8 mouse cellular contexts compared by ENCODE assay signal in the genomic region with DNA sequence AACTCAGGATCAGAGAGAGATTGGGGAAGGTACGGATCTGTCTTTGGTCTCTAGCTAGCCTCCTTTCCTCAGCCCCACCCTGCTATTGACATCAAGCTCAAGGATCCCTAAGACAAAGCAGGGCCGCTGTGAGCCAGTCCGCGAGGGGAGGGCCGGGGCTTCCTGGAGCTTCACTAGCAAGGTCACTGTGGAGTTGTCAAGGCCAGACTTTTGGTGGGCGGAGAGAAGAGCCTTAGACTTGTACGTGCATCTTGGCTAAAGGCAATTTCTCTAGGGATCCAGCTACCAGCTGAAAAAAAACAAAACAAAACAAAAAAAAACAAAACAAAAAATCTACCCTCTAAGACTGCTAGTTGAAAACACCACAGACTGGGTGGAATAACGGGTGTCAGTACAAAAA. TPM values are rescaled to one million over a fixed set of nuclear protein-coding genes. Genes with fewer than 3 reads are reported as not detected.
DNase-seq lines count a peak whose midpoint lies in the region; ATAC-seq and TF ChIP-seq lines count a peak whose summit lies in the region.

No protein-coding gene starts in this region.

- no peak for TF ChIP-seq CTCF in cerebellum, adult 2 months (IDR thresholded peaks at IDR 0.05; ENCODE audit: borderline replicate concordance, insufficient read depth, low read depth, low read length)

- no peaks in the 10 kb centered on the region for H3K9me3 ChIP-seq in lung, embryonic 15.5 days
- no peaks in the 10 kb centered on the region for H3K9me3 ChIP-seq in forebrain, embryonic 13.5 days (replicated peaks)
- H3K9me3 ChIP-seq in hindbrain, embryonic 16.5 days (ENCODE audit: control insufficient read depth, low read length) = no peaks in the 10 kb centered on the region
- H3K9me3 ChIP-seq in liver, embryonic 15.5 days (replicated peaks) = no peaks in the 10 kb centered on the region

- TF ChIP-seq POLR2A in cerebellum, adult 2 months (IDR thresholded peaks at IDR 0.05; ENCODE audit: borderline replicate concordance, insufficient read depth, low read length) = no peak

- H3K9ac ChIP-seq in lung, embryonic 15.5 days = no peak overlapping the region
- no peak overlapping the region for H3K9ac ChIP-seq in forebrain, embryonic 13.5 days
- no peak overlapping the region for H3K9ac ChIP-seq in hindbrain, embryonic 16.5 days (ENCODE audit: low read depth, low read length)
- no peak overlapping the region for H3K9ac ChIP-seq in liver, embryonic 15.5 days

- no peak for ATAC-seq in lung, embryonic 15.5 days (ENCODE audit: borderline replicate concordance, extremely low read depth, low FRiP score, low TSS enrichment)
- ATAC-seq in forebrain, embryonic 13.5 days = no peak
- ATAC-seq in hindbrain, embryonic 16.5 days = no peak
- no peak for ATAC-seq in liver, embryonic 15.5 days (ENCODE audit: insufficient read depth)

- 11% methylated on average over 8 of the region's 8 CpGs for WGBS in lung, embryonic 15.5 days
- WGBS in forebrain, embryonic 13.5 days = 3% methylated on average over 8 of the region's 8 CpGs
- 3% methylated on average over 8 of the region's 8 CpGs for WGBS in hindbrain, embryonic 16.5 days
- 4% methylated on average over 8 of the region's 8 CpGs for WGBS in liver, embryonic 15.5 days (ENCODE audit: insufficient replicate concordance)
- WGBS in cerebellum, adult 2 months = 12% methylated on average over 8 of the region's 8 CpGs

- H3K36me3 ChIP-seq in lung, embryonic 15.5 days = no peaks in the 10 kb centered on the region
- H3K36me3 ChIP-seq in forebrain, embryonic 13.5 days (ENCODE audit: poor library complexity, severe bottlenecking) = no peaks in the 10 kb centered on the region
- H3K36me3 ChIP-seq in hindbrain, embryonic 16.5 days (ENCODE audit: control insufficient read depth, insufficient read depth, low read length) = no peaks in the 10 kb centered on the region
- no peaks in the 10 kb centered on the region for H3K36me3 ChIP-seq in liver, embryonic 15.5 days (replicated peaks)

- H3K4me1 ChIP-seq in lung, embryonic 15.5 days = peaks cover 29% of the 10 kb centered on the region
- H3K4me1 ChIP-seq in forebrain, embryonic 13.5 days = peaks cover 23% of the 10 kb centered on the region
- peaks cover 14% of the 10 kb centered on the region; the same call in 1 of the 2 replicates for H3K4me1 ChIP-seq in hindbrain, embryonic 16.5 days (ENCODE audit: control insufficient read depth, insufficient read depth, low read depth, low read length)
- peaks cover 26% of the 10 kb centered on the region for H3K4me1 ChIP-seq in liver, embryonic 15.5 days (replicated peaks)
- no peaks in the 10 kb centered on the region for H3K4me1 ChIP-seq in cerebellum, adult 2 months (ENCODE audit: control insufficient read depth, insufficient read depth, low read length)

- H3K27me3 ChIP-seq in lung, embryonic 15.5 days = peaks cover 57% of the 10 kb centered on the region
- peaks cover 76% of the 10 kb centered on the region for H3K27me3 ChIP-seq in forebrain, embryonic 13.5 days
- H3K27me3 ChIP-seq in hindbrain, embryonic 16.5 days (replicated peaks; ENCODE audit: control insufficient read depth, insufficient read depth, low read length) = peaks cover 26% of the 10 kb centered on the region
- peaks cover 77% of the 10 kb centered on the region for H3K27me3 ChIP-seq in liver, embryonic 15.5 days
- H3K27me3 ChIP-seq in cerebellum, adult 2 months (ENCODE audit: control insufficient read depth, insufficient read depth, low read length) = peaks cover 7% of the 10 kb centered on the region; the same call in 1 of the 2 replicates

- peak overlapping the region; percentile 76 for H3K27ac ChIP-seq in lung, embryonic 15.5 days
- H3K27ac ChIP-seq in forebrain, embryonic 13.5 days = no peak overlapping the region
- H3K27ac ChIP-seq in hindbrain, embryonic 16.5 days (ENCODE audit: low read depth, low read length) = no peak overlapping the region
- H3K27ac ChIP-seq in liver, embryonic 15.5 days (replicated peaks) = no peak overlapping the region
- H3K27ac ChIP-seq in cerebellum, adult 2 months (ENCODE audit: insufficient read depth, low read length) = no peak overlapping the region

- H3K4me2 ChIP-seq in lung, embryonic 15.5 days = peak overlapping the region; percentile 72
- peak overlapping the region; percentile 64 for H3K4me2 ChIP-seq in forebrain, embryonic 13.5 days
- H3K4me2 ChIP-seq in hindbrain, embryonic 16.5 days (ENCODE audit: low read length) = peak overlapping the region; percentile 61
- H3K4me2 ChIP-seq in liver, embryonic 15.5 days = peak overlapping the region; percentile 70

- peak overlapping the region; percentile 57 for H3K4me3 ChIP-seq in lung, embryonic 15.5 days
- peak overlapping the region; percentile 42; the same call in 1 of the 2 replicates for H3K4me3 ChIP-seq in forebrain, embryonic 13.5 days
- H3K4me3 ChIP-seq in hindbrain, embryonic 16.5 days (ENCODE audit: low read length) = no peak overlapping the region; the same call in 1 of the 2 replicates
- no peak overlapping the region for H3K4me3 ChIP-seq in liver, embryonic 15.5 days (replicated peaks)
- H3K4me3 ChIP-seq in cerebellum, adult 2 months (replicated peaks; ENCODE audit: insufficient read depth, low read depth, low read length) = no peak overlapping the region

- DNase-seq in lung, postnatal 14 days = no peak
- DNase-seq in testis, postnatal 14 days (ENCODE audit: low spot score) = peak; percentile 64
- no peak for DNase-seq in cerebellum, adult 2 months
- no peak for DNase-seq in cerebellum, postnatal 10 days

RNA-seq across cellular contexts. Expression of gene Pde8a, which starts 1.6 kb away (rescaled TPM):
- 5.1 and 5.2 TPM in 2 replicates for polyA plus RNA-seq in lung, embryonic 15.5 days (2015; fragmentation: Nextera tagmentation; extraction: Ambion mirVana)
- polyA plus RNA-seq in forebrain, embryonic 13.5 days (2015; fragmentation: Nextera tagmentation; extraction: Ambion mirVana) = 1.5 and 1.9 TPM in 2 replicates
- 1.2 and 2.0 TPM in 2 replicates for polyA plus RNA-seq in hindbrain, embryonic 16.5 days (2015; fragmentation: Nextera tagmentation; extraction: Ambion mirVana)
- polyA plus RNA-seq in liver, embryonic 15.5 days (2015; fragmentation: Nextera tagmentation; extraction: Ambion mirVana) = 1.8 and 2.2 TPM in 2 replicates
- polyA plus RNA-seq in cerebellum, adult 2 months (2012; rRNA removed) = 16.4 and 21.8 TPM in 2 replicates

Comparison
In these comparisons a context has a peak if more than half of its experiments do, and no peak if none do; other contexts are left out.
1. H3K4me3 ChIP-seq: peak in lung, embryonic 15.5 days (single experiment) and forebrain, embryonic 13.5 days (single experiment); none in hindbrain, embryonic 16.5 days (single experiment), liver, embryonic 15.5 days (single experiment) and cerebellum, adult 2 months (single experiment).
2. Peak in every context shown above with its lines, with median percentiles within 50 percentile points of each other: H3K4me2 ChIP-seq.